Mouse (Mus musculus) left cerebral cortex, adult 8-10 months (tissue): ENCODE data around the gene 4930452B06Rik. TPM values are rescaled to one million over a fixed set of nuclear protein-coding genes. Genes with fewer than 3 reads are reported as not detected.
"Not testable (repeated sequence)": the region's sequence is repeated elsewhere in the genome, so short reads cannot be mapped to it uniquely, and the experiment has no call there.

Source experiments
- DNase-seq, 2 experiments: peaks; one replicate each; pipeline ENCODE4 v3.0.0; 2022; ENCODE audit warnings: low spot score in 2 of 2
- total RNA-seq, 4 experiments: library from RNA; stranded (reverse); gene quantifications; 2 replicates each; pipeline ENCODE4 v1.2.4; 2022

4930452B06Rik gene
- 10 to 100 TPM in 1 of 4 experiments, 1 to 10 TPM in 3; 9.0 to 10.4 (median 9.9) TPM for total RNA-seq

GRCm38 (mm10) chr14:8665636-8666411 is at the start of gene 4930452B06Rik:
TSS of gene 4930452B06Rik (minus strand) at chr14:8666240.
- DNase-seq = peak; percentile 66 to 77

GRCm38 (mm10) chr14:8712674-8713073 is 46.6 kb upstream of the 4930452B06Rik start:
- no peak for DNase-seq

- DNase-seq = no peak
These were observed 23.4 kb upstream of the 4930452B06Rik start for GRCm38 (mm10) chr14:8689451-8689850.

DNA sequence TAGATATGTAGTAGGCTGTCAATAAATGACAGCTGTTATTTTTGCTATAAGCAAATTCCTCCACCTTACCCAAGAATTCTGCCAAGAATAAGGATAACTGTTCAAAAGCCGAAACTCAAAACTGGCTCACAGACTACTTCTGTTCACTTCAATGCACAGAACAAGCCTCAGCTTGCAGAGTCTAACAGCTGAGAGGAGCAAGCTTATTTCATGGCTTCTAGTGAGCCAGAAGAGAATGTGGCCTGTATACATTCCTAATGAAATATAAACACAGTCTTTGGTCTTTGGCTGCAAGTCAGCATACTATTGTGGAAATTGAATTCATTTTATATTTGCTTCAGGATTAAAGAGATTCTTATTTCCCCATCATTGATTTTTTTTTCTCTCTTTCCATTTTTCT is 22.4 kb upstream of the 4930452B06Rik start:
- DNase-seq = no peak

- no peak for DNase-seq
These were observed 20.1 kb upstream of the 4930452B06Rik start for GRCm38 (mm10) chr14:8686185-8686584.

GRCm38 (mm10) chr14:8679896-8680295 is 13.9 kb upstream of the 4930452B06Rik start:
- DNase-seq = no peak

- DNase-seq = no peak
These were observed 5.7 kb downstream of the 4930452B06Rik start for GRCm38 (mm10) chr14:8660359-8660758.

- DNase-seq = no peak
These were observed 24.3 kb downstream of the 4930452B06Rik start for GRCm38 (mm10) chr14:8641650-8642279.

GRCm38 (mm10) chr14:8632211-8632610 is 33.8 kb downstream of the 4930452B06Rik start:
- no peak for DNase-seq

DNA sequence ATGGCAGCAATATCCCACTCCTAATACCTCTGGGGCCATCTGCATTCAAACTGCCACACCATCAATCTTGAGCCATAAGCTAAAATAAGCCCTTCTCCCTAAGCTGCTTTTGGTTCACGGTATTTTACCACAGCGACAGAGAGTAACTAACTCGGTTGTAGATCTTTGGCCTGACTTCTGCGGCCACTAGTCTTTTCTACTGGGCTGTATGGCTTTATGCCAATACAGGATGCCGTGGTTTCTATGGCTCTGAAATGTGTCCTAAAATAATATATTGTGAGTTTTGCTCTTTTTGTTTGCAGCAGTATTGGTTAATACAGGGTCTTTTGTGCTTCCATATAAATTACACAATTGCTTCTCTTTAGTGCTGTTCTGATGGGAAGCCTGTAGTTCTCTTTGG is 37.6 kb downstream of the 4930452B06Rik start:
- DNase-seq = no peak

- DNase-seq = no peak
These were observed 38.6 kb downstream of the 4930452B06Rik start for GRCm38 (mm10) chr14:8627481-8627880.

DNA sequence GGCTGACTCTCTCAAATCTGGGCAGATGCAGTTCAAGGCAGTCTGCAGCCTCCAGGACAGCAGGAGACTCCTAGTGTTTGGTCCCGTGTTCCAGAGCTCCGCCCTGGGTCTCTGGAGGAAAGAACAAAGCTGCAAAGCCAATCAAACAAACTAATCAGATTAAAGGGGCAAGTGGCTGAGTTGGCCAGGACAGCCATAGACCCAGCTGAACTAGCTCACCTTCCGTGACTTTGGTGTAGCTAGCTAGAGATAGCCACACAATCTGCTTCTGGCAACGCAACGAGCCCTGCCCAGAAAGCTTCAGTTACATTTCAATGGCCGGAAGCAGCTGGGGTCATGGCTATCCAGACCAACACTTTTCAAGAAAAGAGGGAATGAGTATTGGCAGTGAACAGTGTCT is 44.9 kb downstream of the 4930452B06Rik start:
- DNase-seq = no peak

DNA sequence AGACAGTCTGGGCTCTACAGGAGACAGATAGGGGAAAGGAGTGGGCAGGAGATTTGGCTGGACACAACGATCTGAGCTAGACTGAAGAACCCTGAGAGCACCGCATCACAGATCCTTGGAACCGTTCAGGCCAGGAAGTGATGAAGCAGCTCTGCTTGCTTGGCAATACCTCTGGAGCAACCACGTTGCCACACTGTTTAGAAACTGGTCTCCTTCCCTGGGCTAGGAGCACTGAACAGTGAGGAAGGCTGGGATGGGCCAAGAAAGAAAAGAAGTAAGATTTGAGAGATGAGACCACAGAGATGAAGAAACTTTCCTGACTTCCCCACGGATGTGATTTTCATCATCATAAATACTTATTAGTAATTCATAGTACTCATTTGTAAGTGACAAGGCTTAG is 45.5 kb downstream of the 4930452B06Rik start:
- DNase-seq = no peak

GRCm38 (mm10) chr14:8615636-8616035 is 50.4 kb downstream of the 4930452B06Rik start:
- no peak for DNase-seq

DNA sequence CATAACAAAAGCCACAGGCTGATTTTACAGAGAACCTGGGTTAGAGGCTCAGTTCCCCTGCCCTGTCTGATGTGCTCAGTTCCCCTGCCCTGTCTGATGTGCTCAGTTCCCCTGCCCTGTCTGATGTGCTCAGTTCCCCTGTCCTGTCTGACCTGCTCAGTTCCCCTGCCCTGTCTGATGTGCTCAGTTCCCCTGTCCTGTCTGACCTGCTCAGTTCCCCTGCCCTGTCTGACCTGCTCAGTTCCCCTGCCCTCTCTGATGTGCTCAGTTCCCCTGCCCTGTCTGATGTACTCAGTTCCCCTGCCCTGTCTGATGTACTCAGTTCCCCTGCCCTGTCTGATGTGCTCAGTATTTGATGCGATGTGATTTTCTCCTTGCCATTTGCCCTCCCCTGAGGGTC is 51.6 kb downstream of the 4930452B06Rik start:
- DNase-seq = not testable (repeated sequence)

DNA sequence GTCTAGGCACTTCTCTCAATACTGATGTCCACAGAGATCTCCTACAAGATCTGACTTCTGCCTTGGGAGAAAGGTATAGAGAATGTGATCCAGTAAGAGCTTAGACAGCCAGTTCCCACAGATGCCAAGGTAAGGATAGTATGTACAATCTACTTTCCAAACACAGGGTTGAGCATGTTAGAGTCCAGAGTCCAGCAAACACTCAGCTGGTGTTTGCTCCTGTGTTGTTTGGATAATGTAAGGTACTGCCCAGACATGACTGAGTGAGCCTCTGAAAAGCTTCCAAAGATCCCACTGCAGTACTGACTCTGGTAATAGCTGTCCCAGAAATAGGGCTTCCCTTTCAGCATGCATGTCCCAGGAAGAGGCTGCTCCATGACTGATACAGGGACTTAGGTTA is 54.0 kb downstream of the 4930452B06Rik start:
- DNase-seq = no peak

GRCm38 (mm10) chr14:8610108-8610507 is 55.9 kb downstream of the 4930452B06Rik start:
- no peak for DNase-seq

GRCm38 (mm10) chr14:8608559-8609171 is 57.4 kb downstream of the 4930452B06Rik start:
- peak in 1 of 2 experiments; percentile 40 for DNase-seq

- DNase-seq = no peak
These were observed 61.1 kb downstream of the 4930452B06Rik start for GRCm38 (mm10) chr14:8604898-8605297.

DNA sequence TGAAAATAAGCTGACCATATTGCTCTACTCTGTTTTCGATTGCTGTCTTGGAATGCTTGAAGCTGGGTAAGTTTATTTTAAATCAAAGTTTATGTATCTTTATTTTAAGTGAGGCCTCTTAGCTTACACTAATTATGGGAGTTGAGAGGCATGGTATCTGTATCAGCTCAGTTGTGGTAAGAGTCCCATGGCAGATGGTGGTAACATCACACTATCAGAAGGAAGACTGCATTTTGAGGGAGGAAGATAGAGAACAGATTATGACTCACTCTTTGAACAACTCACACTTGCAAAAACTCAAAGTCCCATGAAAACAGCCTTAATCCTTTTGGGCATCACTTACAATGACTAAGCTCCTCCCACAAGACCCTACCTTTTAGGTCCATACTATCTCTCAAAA is 81.0 kb downstream of the 4930452B06Rik start:
- no peak for DNase-seq

DNA sequence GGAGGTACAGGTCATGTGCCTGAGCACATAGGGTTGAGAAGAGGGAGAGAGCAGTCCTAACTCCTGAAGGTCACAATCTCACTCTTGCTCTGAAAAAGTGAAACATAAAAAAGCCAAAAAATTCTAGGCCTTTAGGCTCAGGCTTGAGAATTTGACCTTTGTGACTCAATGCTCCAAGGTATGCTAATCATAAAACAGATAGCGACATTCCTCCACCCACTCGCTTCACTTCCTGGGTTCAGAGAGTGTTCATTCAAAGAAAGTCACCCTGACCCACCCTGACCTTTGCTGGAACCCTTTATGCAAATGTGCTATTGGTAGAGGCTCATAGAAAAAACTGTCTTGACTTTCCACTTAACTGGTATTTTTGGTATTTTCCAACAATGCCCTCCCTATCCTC is 115.0 kb downstream of the 4930452B06Rik start:
- DNase-seq = not testable (repeated sequence)

DNA sequence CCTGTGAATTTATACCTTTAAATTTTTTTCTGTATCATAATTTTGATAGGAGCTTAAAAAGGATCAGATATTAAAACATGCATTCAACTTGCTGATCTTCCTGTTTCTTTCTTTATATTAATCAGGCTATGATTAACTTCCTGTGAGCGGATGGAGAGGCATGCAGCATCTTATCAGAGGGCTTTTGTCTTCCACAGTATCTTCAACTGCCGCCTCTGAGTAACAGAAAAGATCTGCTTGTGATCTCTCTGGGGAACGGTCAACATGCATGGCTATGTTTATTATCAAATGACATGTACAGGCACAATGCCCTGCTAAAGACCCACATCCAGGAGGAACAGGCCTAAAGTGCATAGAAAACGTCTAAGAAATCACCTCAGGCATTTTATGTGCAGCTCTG is 116.9 kb downstream of the 4930452B06Rik start:
- no peak for DNase-seq
